Mouse (Mus musculus): ENCODE results near the gene Ccdc51. TPM values are rescaled to one million over a fixed set of nuclear protein-coding genes. Genes with fewer than 3 reads are reported as not detected.

Gene Ccdc51
- total and polyA plus RNA-seq, 3 experiments, result 15.1 to 28.4 TPM; not detected in 1

DNA sequence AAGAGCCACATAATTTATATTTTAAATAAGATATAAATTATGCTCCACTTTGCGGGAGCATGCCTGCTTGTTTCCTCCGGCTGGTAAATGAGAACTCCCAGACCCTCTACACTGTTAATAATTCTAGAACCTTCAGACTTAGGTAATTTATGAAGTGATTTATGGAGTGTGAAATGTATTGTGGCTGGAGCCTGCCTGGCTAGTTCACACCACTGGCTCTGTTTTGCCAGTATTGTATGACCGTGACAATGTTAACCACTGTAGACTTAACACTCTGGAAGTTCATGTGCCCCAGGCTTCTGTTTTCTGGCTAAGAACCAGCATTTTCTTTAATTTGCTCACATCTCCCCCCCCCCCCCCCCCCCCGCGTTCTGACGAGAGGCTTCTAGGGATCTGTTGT lies 25.0 kb downstream of the Ccdc51 start:
- no peaks in the 10 kb centered on the region for H3K79me2 ChIP-seq (ENCODE audit: control insufficient read depth, insufficient read depth, low read length, poor library complexity)
- H3K9ac ChIP-seq (ENCODE audit: control insufficient read depth, low read depth, low read length, poor library complexity, severe bottlenecking), result no peak overlapping the region
- TF ChIP-seq CHD2 (IDR thresholded peaks at IDR 0.05; ENCODE audit: low read length), result no peak
- TF ChIP-seq MXI1 (IDR thresholded peaks at IDR 0.05; ENCODE audit: low read depth, low read length), result no peak
- TF ChIP-seq ZC3H11A (IDR thresholded peaks at IDR 0.05; ENCODE audit: low read depth, low read length), result no peak
- no peak for TF ChIP-seq POLR2A (IDR thresholded peaks at IDR 0.05; ENCODE audit: control insufficient read depth in 1 of 2, insufficient read depth in 1 of 2, low read depth in 1 of 2, low read length in 2 of 2, poor library complexity in 1 of 2)
- no peak for TF ChIP-seq TAL1 (IDR thresholded peaks at IDR 0.05; ENCODE audit: low read length)
- no peak for TF ChIP-seq POLR2AphosphoS2 (IDR thresholded peaks at IDR 0.05; ENCODE audit: low read length)
- TF ChIP-seq TCF12 (IDR thresholded peaks at IDR 0.05; ENCODE audit: low read depth, low read length), result no peak
- TF ChIP-seq MAZ (IDR thresholded peaks at IDR 0.05; ENCODE audit: low read depth, low read length), result no peak
- TF ChIP-seq ZNF384 (IDR thresholded peaks at IDR 0.05; ENCODE audit: low read depth, low read length), result no peak
- TF ChIP-seq USF2 (IDR thresholded peaks at IDR 0.05; ENCODE audit: borderline replicate concordance in 1 of 2, insufficient read depth in 1 of 2, low read depth in 1 of 2, low read length in 2 of 2), result no peak
- TF ChIP-seq KAT2A (conservative IDR thresholded peaks at IDR 0.05; ENCODE audit: low read depth, low read length), result no peak
- no peak for TF ChIP-seq MAFK (IDR thresholded peaks at IDR 0.05; ENCODE audit: borderline replicate concordance, low read depth, low read length)
- no peak for TF ChIP-seq GABPA (IDR thresholded peaks at IDR 0.05; ENCODE audit: low read depth, low read length)
- TF ChIP-seq RAD21 (IDR thresholded peaks at IDR 0.05; ENCODE audit: low read depth, low read length), result no peak
- no peak overlapping the region for H3K4me3 ChIP-seq (ENCODE audit: control insufficient read depth in 1 of 2, insufficient read depth in 1 of 2, low read depth in 2 of 2, low read length in 2 of 2)
- H3K9me3 ChIP-seq (replicated peaks; ENCODE audit: insufficient read depth, low read length), result no peaks in the 10 kb centered on the region
- no peaks in the 10 kb centered on the region for H3K4me1 ChIP-seq (ENCODE audit: control insufficient read depth in 1 of 2, insufficient read depth in 2 of 2, low read length in 2 of 2)
- H3K27me3 ChIP-seq (ENCODE audit: control insufficient read depth in 1 of 2, insufficient read depth in 2 of 2, low read length in 2 of 2), result no peaks in the 10 kb centered on the region
- no peak overlapping the region for H3K27ac ChIP-seq (ENCODE audit: control insufficient read depth, low read depth, low read length)
- DNase-seq (ENCODE audit: low read depth, low spot score), result no peak
- H3K36me3 ChIP-seq (ENCODE audit: control insufficient read depth in 1 of 2, insufficient read depth in 2 of 2, low read length in 2 of 2), result no peaks in the 10 kb centered on the region

DNA sequence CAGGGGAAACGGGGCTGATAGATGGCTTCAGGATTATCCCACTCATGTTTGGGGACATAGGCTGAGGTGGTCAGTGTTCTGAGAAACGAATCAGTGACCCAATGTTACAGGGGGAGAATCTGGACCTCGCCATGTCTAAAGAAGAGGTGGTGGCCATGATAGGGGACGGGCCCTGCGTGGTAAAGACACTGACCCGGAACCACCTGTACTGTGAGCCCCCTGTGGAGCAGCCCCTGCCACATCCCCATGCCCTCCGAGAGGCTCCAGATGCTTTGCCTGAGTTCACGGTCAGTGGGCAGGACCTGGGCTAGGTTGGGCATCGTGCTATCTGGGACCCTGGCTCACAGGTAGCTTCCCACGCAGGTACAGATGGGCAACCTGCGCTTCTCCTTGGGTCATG lies 27.9 kb downstream of the Ccdc51 start:
- H3K27ac ChIP-seq (ENCODE audit: control insufficient read depth, low read depth, low read length), result no peak overlapping the region
- no peaks in the 10 kb centered on the region for H3K4me1 ChIP-seq (ENCODE audit: control insufficient read depth in 1 of 2, insufficient read depth in 2 of 2, low read length in 2 of 2)
- DNase-seq (ENCODE audit: low read depth, low spot score), result no peak
- no peaks in the 10 kb centered on the region for H3K36me3 ChIP-seq (ENCODE audit: control insufficient read depth in 1 of 2, insufficient read depth in 2 of 2, low read length in 2 of 2)
- TF ChIP-seq POLR2AphosphoS2 (IDR thresholded peaks at IDR 0.05; ENCODE audit: low read length) (no peak), ZKSCAN1 (IDR thresholded peaks at IDR 0.05; ENCODE audit: low read depth, low read length) (no peak), RCOR1 (IDR thresholded peaks at IDR 0.05; ENCODE audit: low read depth, low read length) (no peak), MYB (IDR thresholded peaks at IDR 0.05; ENCODE audit: low read depth, low read length) (no peak), POLR2A (IDR thresholded peaks at IDR 0.05; ENCODE audit: control insufficient read depth in 1 of 2, insufficient read depth in 1 of 2, low read depth in 1 of 2, low read length in 2 of 2, poor library complexity in 1 of 2) (no peak), MAFK (IDR thresholded peaks at IDR 0.05; ENCODE audit: borderline replicate concordance, low read depth, low read length) (no peak), MAX (IDR thresholded peaks at IDR 0.05; ENCODE audit: low read length) (no peak), MXI1 (IDR thresholded peaks at IDR 0.05; ENCODE audit: low read depth, low read length) (no peak), NELFE (IDR thresholded peaks at IDR 0.05; ENCODE audit: low read depth, low read length) (no peak), GATA1 (IDR thresholded peaks at IDR 0.05; ENCODE audit: low read depth, low read length) (no peak), ZMIZ1 (IDR thresholded peaks at IDR 0.05; ENCODE audit: low read depth, low read length) (no peak)
- H3K9ac ChIP-seq (ENCODE audit: control insufficient read depth, low read depth, low read length, poor library complexity, severe bottlenecking), result no peak overlapping the region
- no peaks in the 10 kb centered on the region; a peak in 1 of 4 replicates for H3K27me3 ChIP-seq (ENCODE audit: control insufficient read depth in 1 of 2, insufficient read depth in 2 of 2, low read length in 2 of 2)
- H3K79me2 ChIP-seq (ENCODE audit: control insufficient read depth, insufficient read depth, low read length, poor library complexity), result no peaks in the 10 kb centered on the region
- H3K4me3 ChIP-seq (ENCODE audit: control insufficient read depth in 1 of 2, insufficient read depth in 1 of 2, low read depth in 2 of 2, low read length in 2 of 2), result no peak overlapping the region
- no peaks in the 10 kb centered on the region for H3K9me3 ChIP-seq (replicated peaks; ENCODE audit: insufficient read depth, low read length)

All from MEL (cell line).